Mouse (Mus musculus) brain, embryonic 18.5 days (tissue): ENCODE measurements around the gene Sox5.
A peak's percentile ranks its signal among the peaks of the same experiment; 100 is the strongest.

Source experiments
- DNase-seq: peaks from one replicate; pipeline ENCODE4 v3.0.0-alpha.2; 2012; ENCODE audit warnings: low read depth, low spot score

Sox5 gene

DNA sequence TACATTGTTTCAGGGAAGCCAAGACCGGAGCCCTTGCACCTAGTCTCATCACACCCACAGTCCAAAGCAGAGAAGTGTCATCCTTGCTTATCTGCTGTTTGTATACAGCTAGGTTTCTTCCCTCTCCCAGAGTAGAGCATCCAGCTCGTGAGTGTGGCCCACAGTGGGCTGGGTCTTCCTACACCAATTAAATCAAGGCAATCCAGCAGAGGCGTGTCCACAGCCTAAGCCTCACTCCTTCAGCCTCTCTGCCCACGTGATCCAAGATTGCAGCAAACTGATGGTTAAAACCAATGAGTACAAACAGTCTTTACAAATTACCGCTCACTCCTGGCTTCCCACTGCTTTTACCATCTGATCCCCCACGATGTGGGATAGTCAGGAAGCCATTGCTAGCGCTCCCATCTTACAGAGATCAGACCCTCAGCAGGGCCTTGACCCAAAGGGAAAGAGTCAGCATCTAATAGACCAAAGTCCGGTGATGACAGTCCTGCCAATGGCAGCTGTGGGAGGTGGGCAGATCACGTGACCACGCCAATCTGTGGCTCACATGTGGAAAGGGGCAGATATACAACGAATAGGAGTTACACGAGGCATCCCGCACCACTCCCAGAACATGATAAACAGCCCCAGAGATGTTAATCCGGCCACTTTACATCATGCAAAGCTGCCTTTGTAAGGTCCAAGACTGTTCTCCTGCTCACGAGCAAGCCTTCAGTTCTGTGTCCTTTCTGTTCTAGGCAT, 9.4 kb downstream of the Sox5 start:
- no peak for DNase-seq

DNA sequence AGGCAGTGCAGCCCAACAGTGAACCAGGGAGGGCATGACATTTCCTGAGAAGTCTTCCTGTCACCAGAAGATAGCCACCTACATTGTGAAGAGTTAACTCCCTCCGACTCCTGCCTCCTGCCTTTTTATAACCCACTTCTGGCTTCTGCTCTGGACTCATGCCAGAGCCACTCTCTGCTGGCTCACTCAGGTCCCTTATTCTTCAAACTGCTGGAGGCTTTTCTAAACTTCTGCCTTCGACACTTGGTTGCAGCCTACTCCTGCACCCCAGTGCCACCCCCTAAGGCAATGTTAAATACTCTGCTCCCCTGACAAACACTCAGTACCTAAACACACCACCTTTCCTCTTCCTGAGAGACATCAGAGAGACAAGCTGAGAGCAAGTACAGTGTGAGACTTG, 12.7 kb downstream of the Sox5 start:
- DNase-seq, result no peak

DNA sequence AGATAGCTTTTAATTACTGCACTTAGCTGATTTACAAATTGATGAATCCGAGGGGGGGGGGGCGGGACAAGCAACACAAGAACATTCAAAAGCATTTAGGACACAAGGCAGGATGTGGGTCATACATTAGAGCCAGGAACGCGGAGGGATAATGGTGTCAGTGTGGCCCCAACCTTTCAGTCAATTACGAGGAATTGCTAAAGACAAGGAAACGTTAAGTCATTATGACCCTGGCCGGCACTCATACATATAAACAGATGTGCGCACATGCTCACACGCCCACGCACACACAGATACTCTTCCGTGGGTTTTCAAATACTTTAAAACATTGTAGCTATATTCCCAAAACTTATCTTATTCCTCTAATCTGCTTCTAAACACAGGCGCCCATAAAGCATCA, 19.9 kb downstream of the Sox5 start:
- DNase-seq, result no peak

DNA sequence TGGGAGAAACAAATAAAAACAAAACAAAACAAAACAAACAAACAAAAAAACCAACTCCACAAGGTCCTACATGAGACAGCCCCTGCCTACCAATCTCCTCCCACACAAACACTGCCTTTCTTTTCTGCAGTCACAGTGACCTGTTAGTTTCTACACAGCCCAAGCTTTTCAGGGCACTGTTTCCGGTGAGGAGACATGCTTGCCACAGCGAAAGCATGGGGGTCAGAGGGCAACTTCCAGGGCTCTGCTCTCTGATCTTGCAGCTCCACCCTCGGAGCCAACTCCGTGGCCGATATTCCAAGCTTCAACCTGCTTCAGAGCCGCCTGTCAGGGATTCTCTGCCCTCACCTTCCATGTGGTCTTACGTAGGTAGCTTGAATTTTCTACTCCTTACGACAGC, 22.6 kb downstream of the Sox5 start:
- DNase-seq, result no peak

DNA sequence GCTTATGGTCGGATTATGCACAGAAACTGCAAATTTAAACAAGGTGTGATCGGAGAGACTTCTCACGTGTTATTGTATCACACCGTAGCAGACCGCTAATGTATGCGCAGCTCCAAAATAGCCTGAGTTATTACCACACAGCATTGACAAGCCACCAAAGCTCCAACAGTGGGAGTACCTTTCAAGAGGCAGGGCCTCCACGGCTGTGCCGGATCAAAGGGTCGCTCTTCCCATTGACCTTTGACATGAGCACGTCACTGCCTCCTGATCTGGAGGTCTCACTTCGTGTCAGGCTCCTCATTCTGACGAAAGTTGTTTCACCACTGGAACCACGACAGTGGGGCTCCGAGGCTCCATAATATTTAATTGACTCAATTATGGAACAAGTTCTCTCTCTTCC, 24.4 kb downstream of the Sox5 start:
- no peak for DNase-seq

DNA sequence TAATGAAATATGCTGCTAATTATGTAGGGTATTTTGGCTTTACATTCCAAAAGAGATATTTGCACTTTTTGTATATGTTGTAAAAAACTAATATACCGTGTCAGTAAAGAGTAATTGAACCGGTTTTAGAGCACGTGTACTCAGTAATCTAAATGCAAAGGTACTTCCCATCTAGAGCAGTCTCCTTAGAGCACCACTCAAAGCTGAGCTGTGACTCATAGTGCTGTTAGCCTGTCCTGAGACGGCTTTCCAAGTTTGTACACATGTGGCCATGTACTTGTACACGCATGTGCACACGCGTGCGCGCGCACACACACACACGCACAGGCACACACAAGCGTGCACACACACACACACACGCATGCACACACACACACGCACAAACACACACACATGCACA, 25.3 kb downstream of the Sox5 start:
- DNase-seq, result no peak

DNA sequence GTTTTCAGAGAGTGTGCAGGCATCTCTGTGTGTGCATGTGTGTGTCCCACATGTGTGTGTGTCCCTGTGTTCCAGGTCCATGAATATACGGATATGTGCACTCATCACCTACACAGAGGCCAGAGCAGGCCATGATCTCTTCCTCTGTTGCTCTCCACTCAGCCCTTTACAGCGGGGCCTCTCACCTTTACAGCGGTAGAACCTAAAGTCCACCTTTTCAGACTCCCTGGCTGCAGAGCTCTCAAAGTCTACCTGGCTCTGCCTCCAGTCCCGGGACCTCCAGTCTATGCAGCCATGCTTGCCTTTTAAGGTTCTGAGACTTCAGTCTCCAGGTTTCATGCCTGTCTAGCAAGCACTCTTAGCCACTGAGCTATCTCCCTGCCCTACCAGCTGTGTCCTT, 26.5 kb downstream of the Sox5 start:
- no peak for DNase-seq

DNA sequence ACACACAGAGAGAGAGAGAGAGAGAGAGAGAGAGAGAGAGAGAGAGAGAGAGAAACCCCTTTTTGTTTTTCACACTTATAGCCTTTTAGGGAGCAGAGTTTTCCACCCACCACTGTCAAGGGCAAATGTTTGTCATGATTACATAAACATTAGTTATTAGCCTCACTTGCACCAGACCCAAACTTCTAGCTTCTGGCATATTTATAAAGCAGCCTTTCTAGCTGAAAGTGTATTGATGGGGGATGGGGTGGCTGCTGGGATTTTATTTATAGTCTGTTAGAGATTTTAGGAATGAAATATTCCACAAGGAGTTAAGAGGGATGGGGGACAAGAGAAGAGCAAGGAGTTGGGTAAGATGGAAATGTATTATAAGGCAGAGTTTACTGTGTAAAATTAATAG, 27.4 kb downstream of the Sox5 start:
- DNase-seq, result no peak

DNA sequence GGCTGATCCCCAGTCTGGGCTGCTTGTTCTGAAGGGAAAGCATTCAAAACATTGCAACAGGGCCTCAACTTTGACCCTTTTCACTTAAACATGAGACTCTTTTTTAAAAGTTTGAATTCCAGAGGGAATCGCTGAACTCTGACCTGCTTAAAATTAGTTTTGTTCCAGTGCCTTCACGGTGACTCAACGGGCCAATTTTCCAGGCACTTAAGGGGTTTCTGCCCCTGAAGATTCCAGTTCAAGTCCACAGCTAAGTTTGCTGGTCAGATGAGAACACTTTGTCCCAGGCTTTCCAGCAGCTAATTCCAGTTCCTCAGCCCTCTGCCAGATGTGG, 27.8 kb downstream of the Sox5 start:
- DNase-seq, result no peak

DNA sequence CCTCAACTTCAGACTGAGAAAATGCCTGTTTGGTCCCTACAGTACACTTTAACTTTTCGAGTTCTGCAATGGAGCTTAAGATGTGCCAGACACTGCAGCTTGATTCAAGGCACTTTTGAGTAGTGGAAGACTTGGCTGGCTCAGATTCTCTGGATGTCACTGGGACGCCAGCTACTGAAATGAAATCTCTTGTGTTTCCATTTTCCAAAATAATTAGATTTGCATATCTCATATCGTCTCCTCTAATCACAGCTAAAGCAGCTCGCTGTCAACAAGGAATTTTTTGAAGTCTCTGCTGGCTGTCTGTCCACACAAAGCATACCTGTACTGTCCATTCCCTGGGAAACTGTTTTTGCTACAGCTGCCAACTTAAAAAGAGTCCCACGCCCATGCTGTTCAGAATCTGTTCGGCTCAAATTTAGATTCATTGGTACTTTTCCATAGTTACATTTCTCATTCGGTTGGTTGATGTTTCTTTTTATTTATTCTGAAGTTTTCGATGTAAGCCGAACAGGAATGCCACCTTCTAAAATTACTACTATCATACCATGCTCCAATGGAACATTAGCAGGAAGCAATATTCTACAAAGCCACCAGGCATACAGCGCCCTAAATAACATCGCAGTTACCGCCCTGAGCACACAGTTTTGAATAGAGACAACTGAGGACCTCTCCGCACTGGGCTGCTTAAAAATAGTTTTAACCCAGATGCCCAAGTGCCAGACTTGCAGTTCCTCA, 28.4 kb downstream of the Sox5 start:
- peak; percentile 30 for DNase-seq

DNA sequence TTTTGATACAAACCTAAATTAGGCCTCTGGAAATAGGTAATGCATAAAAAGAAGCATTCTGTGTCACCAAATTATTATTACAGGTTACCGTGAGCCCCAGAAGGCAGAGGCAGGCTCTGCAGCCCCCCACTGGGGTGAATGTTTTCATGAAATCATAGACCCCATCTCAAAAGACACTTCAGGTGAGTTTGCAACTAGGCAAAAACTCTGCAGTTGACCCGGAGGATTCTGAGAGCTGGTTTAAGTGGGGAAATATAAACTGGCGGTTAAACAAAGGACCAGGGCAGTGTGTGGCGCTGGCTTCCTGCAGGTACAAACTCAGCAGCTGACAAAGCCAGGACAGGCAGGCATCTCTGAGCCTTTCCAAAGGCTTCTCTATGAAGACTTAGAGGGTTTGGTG, 30.2 kb downstream of the Sox5 start:
- DNase-seq, result no peak

DNA sequence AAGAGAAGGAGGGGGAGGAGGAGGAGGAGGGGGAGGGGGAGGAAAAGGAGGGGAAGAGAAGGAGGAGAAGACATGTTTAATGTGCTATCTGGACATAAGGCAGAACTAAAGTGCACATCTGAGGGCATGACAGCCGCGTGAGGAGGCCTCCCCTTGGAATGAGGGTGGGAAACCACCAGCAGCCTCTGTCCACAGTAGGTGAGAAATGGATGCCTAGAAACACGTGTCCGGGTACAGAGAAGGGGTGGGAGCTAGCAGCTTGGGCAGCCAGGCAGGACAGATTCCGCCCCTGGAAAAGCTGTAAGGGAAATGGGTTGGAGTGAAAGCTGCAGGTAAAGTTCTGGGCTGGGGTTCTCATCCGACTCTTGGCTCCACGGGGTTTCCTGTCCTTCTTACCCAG, 31.6 kb downstream of the Sox5 start:
- DNase-seq, result no peak

DNA sequence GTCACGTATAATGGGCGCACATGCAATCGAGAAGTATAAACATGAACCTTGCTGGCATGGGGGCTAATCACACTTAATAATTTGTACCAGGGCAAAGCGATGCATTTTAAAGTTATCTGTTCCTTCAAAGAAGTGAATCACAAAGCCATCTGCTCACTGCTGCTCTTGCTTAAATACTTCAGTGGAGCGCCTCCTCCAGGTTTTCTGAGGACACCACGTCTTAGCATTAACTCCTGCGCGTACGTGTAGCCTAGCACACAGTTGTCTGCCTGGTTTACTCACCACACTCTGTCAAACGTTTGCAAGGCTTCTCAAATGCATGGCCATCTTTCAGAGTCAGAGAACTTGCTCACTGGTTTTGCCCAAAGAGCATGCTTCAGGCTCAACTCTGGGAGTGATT, 35.3 kb downstream of the Sox5 start:
- DNase-seq, result no peak

DNA sequence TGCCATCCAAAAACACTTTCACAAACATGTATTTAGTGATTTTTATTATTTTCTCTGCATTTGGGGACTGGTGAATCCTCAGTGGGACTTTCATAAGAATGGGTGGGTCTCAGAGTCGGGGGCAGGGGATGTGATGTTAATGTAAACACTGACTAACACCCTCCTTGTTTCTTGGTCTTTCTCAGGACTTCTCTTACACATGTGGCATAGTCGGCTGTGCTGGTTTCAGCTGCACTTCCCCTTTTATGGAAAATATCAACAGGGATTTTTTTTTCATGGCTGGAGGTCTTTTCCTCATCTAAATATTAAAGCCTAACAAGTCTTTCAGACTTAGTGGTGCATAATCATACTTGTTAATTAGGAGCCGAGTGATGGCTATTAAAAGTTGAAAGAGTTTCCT, 39.2 kb downstream of the Sox5 start:
- DNase-seq, result no peak

DNA sequence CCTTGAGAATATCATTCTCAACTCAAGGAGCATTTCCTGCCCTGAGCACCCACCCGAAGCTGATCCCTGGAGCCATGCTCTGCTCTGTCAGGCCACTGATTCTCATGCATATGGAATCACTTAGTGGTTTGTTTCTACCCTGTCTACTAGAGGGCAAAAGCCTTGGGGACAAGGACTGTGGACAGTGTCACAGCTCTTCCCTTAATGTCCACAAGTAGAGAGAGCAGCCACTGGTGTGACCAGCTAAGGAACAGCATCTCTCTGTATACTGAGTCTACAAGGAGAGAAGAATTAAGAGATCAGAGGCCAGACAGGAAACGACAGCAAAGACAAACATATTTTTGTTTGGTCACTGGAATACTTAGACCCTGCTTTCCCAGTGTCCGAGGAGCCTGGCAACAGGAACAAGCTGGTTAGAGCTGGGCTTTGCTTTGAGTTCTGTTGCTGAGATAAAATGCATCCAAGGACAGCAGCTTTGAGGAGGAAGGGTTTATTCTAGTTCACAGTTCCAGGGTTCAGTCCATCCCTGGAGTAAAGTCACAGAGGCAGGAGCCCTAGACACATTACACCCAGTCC, 40.6 kb downstream of the Sox5 start:
- no peak for DNase-seq

DNA sequence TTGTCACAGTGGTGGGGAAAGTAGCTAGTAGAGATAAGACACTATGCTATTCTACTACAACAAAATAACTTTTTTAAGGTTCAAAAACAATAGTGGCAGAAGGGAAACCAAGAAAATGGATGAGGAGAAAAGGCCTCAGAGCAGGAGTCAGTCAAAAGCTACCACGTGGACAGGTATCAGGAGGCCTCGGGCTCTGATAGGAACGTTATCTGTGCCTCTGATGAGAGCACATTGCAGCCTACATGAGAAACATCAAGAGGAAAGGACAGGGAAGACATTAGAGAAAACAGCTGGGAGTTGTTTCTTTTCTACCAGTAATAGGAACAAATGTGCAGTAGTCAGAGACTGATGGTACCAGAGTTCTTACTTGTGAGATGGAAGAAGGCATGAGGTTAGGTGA, 41.4 kb downstream of the Sox5 start:
- no peak for DNase-seq

DNA sequence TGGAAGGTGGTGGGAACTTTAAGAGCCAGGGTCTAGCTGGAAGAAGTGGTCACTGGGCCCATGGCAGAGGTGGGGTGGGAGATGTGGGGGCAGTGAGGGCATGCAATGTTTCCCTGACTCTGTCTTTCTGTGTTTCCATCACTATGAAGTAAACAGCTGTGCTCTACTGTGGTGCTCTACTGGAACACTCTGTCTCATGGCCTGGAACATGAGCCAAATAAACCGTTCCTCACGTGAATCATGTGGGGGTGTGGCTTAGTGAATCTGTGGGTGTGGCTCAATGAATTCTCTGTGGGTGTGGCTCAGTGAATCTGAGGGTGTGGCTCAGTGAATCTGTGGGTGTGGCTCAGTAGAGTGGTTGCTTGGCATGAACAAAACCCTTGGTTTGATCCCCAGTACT, 42.0 kb downstream of the Sox5 start:
- DNase-seq, result no peak

DNA sequence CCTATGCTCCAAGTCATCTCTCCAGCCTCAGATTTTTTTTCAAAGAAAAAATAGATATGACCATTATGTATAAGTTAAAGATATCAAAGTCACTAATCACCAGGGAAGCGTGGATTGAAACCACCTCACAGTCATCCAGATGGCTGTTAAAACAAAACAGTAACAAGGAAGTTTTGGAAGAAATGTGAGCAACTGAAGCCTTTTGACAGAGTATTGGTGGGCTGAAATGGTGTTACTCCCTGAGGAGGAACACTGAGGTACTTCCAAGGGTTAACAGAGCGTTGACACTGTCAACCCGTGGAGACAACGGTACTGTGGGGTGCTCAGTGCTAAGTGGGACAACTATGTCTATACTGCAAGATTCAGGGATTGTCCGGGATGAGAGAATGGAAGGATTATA, 44.0 kb downstream of the Sox5 start:
- DNase-seq, result no peak

DNA sequence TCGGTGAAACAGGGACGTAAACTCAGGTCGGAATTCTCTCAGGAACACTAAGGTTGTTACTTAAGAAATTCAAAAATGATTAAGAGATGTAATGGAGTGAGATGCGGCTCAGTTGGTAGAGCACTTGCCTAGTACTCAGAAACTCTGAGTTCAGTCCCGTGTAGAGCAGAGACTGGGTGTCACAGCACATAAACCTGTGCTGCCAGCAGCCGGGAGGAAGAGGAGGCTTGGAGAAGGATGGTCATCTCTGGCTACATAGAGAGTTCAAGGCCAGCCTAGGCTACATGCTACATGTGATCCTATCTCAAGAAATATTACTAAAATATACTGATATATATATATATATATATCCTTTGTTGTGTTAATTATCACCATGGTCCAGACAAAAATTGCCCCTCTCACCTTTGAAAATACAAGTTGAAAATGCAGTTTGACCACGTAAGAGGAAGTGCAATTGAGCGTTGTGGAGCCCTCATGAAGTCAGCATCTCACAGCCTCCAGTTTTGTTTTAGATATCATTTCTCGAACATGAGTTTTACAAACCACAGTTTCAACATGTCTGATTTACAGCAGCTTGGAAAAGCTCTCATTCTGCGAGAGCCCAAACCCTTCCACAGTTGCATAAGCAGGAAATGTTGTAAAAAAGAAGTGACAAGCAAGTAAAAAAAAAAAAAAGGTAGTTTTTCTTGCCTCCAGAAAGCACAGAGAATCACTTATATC, 50.4 kb downstream of the Sox5 start:
- DNase-seq, result no peak

DNA sequence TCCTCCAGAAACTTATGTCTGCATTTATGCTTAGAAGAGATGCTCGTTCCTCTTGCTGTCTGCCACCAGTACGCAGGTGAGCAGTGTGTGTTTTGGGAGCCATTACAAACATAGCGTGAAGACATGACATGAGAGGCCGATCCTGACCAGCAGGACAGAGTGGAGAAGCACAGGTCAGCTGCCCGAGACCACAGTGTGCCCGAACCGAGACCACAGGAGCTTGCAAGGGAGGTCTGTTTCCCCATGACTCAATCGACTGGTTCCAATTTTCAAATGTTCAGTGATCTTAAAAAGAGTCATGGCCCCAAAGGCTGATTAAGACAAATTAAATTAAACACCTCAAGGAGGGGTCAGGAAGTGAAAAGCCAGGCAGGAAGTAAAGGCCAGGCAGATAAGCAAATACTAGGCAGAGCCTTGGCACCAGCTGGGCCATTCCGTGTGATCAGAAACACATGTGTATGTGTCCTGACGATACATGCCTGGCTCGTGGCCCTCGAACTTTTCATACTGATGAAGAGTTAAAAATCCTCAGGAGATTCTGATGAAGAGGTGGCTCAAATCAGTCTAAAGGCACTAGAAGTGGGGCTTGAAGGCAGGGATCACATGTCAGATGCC, 58.1 kb downstream of the Sox5 start:
- DNase-seq, result no peak

DNA sequence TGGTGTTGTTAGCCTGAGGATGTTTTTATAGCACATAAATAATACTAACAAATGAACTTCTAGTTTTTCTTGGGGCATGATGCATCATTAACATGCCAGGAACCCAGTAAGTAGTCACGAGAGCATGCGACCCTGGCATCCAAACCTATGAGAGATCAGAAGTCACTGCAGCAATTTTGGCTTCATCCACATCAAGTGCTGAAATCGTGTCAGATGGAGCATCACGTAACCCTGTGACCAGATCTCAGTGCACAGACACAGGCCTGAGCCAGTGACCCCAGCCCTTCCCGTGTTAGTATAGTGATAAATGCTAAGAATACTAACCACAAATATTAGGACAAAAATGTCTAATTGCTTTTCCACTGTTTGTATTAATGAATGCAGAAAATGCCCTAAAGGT, 58.8 kb downstream of the Sox5 start:
- DNase-seq, result no peak

DNA sequence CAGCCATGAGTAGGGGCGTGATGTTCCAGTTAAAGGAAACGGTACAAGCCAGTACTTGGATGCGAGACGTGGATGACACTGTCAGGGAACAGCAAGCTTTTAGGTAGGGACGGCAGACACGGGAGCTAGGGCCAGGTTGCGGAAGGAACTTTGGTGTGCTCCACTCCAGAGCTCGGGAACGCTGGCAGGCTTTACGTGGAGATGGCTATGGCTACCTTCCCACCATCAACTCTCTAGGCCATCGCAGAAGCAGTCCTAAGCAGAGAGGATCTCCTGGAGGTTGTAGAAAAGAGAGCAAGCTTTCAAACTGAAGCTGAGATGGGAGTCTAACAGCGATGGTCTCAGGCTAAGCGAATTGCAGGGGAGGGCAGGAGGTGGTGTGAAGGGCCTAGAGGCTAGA, 60.9 kb downstream of the Sox5 start:
- no peak for DNase-seq
